In the genomic region with DNA sequence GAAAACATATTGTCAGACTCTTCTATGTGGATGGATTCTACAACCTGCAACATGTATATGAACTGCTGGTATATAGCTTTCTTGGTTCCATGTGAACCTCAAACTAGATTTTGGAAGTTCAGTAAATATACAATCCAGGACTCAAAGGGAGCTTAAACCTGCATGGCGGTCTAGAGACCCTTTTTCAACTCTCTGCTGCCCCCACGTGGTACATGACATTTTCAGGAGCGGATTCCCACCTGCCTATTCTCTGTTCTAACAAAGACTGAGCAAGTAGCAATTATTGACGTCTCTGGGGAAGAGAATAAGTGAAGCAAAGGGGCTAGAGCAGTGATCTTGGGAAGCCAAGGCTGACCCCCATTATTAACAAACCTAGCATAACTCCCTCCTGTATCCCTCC, we compare ENCODE assay signal across 9 mouse cellular contexts.
A peak's percentile ranks its signal among the peaks of the same experiment; 100 is the strongest.
DNase-seq lines count a peak whose midpoint lies in the region; ATAC-seq lines count a peak whose summit lies in the region.
"Had no signal": no experiment of that assay in that cellular context is flagged by ENCODE, and none has a peak within 500 bp of the region (broad histone marks: within the 10 kb centered on the region; RNA-seq: fewer than 3 reads in every experiment).

No protein-coding gene starts in this region.

- no peak overlapping the region for H3K4me2 ChIP-seq in midbrain, embryonic 16.5 days (ENCODE audit: low read length)
- no peak overlapping the region for H3K4me2 ChIP-seq in midbrain, embryonic 15.5 days
- H3K4me2 ChIP-seq: embryonic facial prominence, embryonic 13.5 days had no signal

- no peak overlapping the region for H3K4me3 ChIP-seq in midbrain, embryonic 10.5 days
- H3K4me3 ChIP-seq in midbrain, embryonic 16.5 days (ENCODE audit: low read depth, low read length), result no peak overlapping the region
- no peak overlapping the region for H3K4me3 ChIP-seq in midbrain, embryonic 15.5 days
- H3K4me3 ChIP-seq: embryonic facial prominence, embryonic 13.5 days had no signal

- H3K27me3 ChIP-seq in midbrain, embryonic 10.5 days (ENCODE audit: low read depth, poor library complexity, severe bottlenecking), result no peaks in the 10 kb centered on the region
- no peaks in the 10 kb centered on the region for H3K27me3 ChIP-seq in midbrain, embryonic 16.5 days (ENCODE audit: control insufficient read depth, insufficient read depth, low read depth, low read length)
- no peaks in the 10 kb centered on the region for H3K27me3 ChIP-seq in midbrain, embryonic 15.5 days (replicated peaks)
- H3K27me3 ChIP-seq: embryonic facial prominence, embryonic 13.5 days had no signal

- no peaks in the 10 kb centered on the region for H3K36me3 ChIP-seq in midbrain, embryonic 10.5 days
- H3K36me3 ChIP-seq in midbrain, embryonic 16.5 days (ENCODE audit: control insufficient read depth, insufficient read depth, low read length), result no peaks in the 10 kb centered on the region
- no peaks in the 10 kb centered on the region for H3K36me3 ChIP-seq in midbrain, embryonic 15.5 days (replicated peaks)
- H3K36me3 ChIP-seq: embryonic facial prominence, embryonic 13.5 days had no signal

- DNase-seq in midbrain, embryonic 10.5 days (ENCODE audit: low spot score), result peak; percentile 57
- DNase-seq in brain, adult 2 months (ENCODE audit: low read depth, low spot score), result peak; percentile 77
- peak; percentile 45 for DNase-seq in embryo, embryonic 11.5 days (ENCODE audit: low read depth, low spot score)
- DNase-seq in layer of hippocampus, postnatal 25 days (ENCODE audit: extremely low spot score in 1 of 2, low spot score in 1 of 2), result peak; percentile 63 to 87
- no peak for DNase-seq in B cell, adult 2 months
- no peak for DNase-seq in spleen, postnatal 14 days (ENCODE audit: low spot score in 2 of 2)

- WGBS in midbrain, embryonic 10.5 days, result 16% methylated on average over 4 of the region's 4 CpGs
- WGBS in midbrain, embryonic 16.5 days, result 9% methylated on average over 4 of the region's 4 CpGs
- WGBS in midbrain, embryonic 15.5 days, result 13% methylated on average over 4 of the region's 4 CpGs

- no peaks in the 10 kb centered on the region for H3K9me3 ChIP-seq in midbrain, embryonic 10.5 days (replicated peaks)
- H3K9me3 ChIP-seq in midbrain, embryonic 16.5 days (replicated peaks; ENCODE audit: control insufficient read depth, low read length, poor library complexity, severe bottlenecking), result no peaks in the 10 kb centered on the region
- H3K9me3 ChIP-seq in midbrain, embryonic 15.5 days, result no peaks in the 10 kb centered on the region
- H3K9me3 ChIP-seq: embryonic facial prominence, embryonic 13.5 days had no signal

- no peaks in the 10 kb centered on the region for H3K4me1 ChIP-seq in midbrain, embryonic 10.5 days
- H3K4me1 ChIP-seq in midbrain, embryonic 16.5 days (ENCODE audit: control insufficient read depth, insufficient read depth, low read length), result peaks cover 4% of the 10 kb centered on the region; the same call in 1 of the 2 replicates
- peaks cover 13% of the 10 kb centered on the region; the same call in 1 of the 2 replicates for H3K4me1 ChIP-seq in midbrain, embryonic 15.5 days

- no peak overlapping the region for H3K27ac ChIP-seq in midbrain, embryonic 10.5 days (replicated peaks)
- no peak overlapping the region for H3K27ac ChIP-seq in midbrain, embryonic 16.5 days (ENCODE audit: low read length)
- 0 out of 2 replicates have a peak overlapping the region, but pooled peaks have one; percentile 31 for H3K27ac ChIP-seq in midbrain, embryonic 15.5 days
- H3K27ac ChIP-seq: embryonic facial prominence, embryonic 13.5 days had no signal

- no peak for ATAC-seq in midbrain, embryonic 16.5 days
- ATAC-seq in midbrain, embryonic 15.5 days (replicated peaks), result 0 out of 2 replicates have a peak, but pooled peaks have one; percentile 27

- no peak overlapping the region for H3K9ac ChIP-seq in midbrain, embryonic 16.5 days (ENCODE audit: low read depth, low read length)
- H3K9ac ChIP-seq in midbrain, embryonic 15.5 days, result no peak overlapping the region
- H3K9ac ChIP-seq: embryonic facial prominence, embryonic 13.5 days had no signal

Comparison
In these comparisons a context has a peak if more than half of its experiments do, and no peak if none do; other contexts are left out.
1. DNase-seq: peak in midbrain, embryonic 10.5 days (single experiment), brain, adult 2 months (single experiment), embryo, embryonic 11.5 days (single experiment) and layer of hippocampus, postnatal 25 days (2 of 2); none in B cell, adult 2 months (0 of 2) and spleen, postnatal 14 days (0 of 2).